Mouse (Mus musculus) olfactory bulb, adult 2 months (tissue): ENCODE data around the gene Pbld2.

Experiments used
- CTCF ChIP-seq: fragments of 200-500 bp; IDR thresholded peaks from 2 replicates; pipeline ENCODE4 v1.5.1; 2012; ENCODE audit warnings: low read depth, mild to moderate bottlenecking, low read length, moderate library complexity; ENCODE audit not compliant: insufficient read depth
- POLR2A ChIP-seq: fragments of 200-500 bp; IDR thresholded peaks from 2 replicates; pipeline ENCODE4 v1.6.1; 2012; ENCODE audit warnings: mild to moderate bottlenecking, low read depth, low read length, moderate library complexity; ENCODE audit not compliant: insufficient read depth

DNA sequence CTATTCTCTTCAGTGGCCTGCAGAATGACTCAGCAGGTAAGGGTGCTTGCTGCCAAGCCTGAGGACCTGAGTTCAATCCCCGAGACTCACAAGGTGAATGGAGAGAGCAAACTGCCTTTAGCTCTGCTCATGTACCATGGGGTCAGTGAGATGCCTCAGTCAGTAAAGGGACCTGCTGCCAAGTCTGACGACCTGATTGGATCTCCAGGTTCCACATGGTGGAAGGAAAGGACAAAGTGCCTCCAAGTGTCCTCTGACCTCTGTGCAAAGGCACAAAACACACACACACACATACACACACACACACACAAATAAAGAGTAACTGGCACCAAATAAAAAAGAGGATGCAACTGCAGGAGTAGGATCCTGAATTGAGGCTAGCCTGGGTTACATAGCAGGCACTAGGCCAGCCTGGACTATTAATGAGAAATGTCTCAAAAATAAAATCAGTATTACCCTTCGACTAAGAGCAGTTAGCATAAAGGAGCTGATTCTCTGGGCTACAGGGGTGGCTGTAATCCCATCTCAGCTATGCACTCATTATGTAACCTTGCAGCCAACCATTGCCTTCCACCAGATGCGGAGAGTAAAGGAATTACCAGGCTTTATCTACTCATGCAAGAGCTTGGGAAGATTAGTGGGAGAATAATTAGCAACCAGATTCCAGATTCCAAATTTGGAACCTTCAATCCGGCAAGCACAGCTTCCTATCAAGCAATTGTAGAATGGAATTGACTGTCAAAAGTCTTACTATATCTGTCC lies 15.9 kb downstream of the Pbld2 start:
- TF ChIP-seq CTCF: no peak
- TF ChIP-seq POLR2A: no peak
